Comparison of ENCODE assay signal across 8 mouse cellular contexts in the genomic region with DNA sequence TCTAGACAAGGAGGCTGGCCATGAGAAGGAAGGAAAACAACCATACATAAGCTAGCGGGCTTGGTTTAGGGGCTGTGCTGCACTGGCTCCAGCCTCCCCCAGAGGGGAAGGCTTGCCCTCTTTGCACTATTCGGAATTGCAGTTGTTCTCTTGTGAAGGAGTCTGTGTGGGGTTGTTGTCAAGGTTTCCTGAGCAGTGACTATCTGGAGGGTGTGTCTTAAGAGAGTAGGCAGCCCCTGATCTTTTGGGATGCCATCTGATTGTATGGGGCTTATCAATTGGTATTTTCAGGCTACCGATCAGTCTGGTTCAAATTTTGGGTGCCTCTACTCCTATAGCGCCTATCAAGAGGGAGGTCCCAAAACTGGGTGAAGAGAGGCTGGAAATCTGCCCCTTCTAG. TPM values are rescaled to one million over a fixed set of nuclear protein-coding genes. Genes with fewer than 3 reads are reported as not detected.
DNase-seq lines count a peak whose midpoint lies in the region; ATAC-seq and TF ChIP-seq lines count a peak whose summit lies in the region.

No protein-coding gene starts in this region.

- TF ChIP-seq CTCF in olfactory bulb, adult 2 months (IDR thresholded peaks at IDR 0.05; ENCODE audit: insufficient read depth, low read depth, low read length), result no peak

- no peaks in the 10 kb centered on the region for H3K9me3 ChIP-seq in lung, embryonic 15.5 days
- no peaks in the 10 kb centered on the region for H3K9me3 ChIP-seq in intestine, embryonic 16.5 days (ENCODE audit: control insufficient read depth, low read length)

- no peak for ATAC-seq in lung, embryonic 15.5 days (ENCODE audit: borderline replicate concordance, extremely low read depth, low FRiP score, low TSS enrichment)
- ATAC-seq in intestine, embryonic 16.5 days, result no peak

- H3K36me3 ChIP-seq in lung, embryonic 15.5 days, result no peaks in the 10 kb centered on the region
- no peaks in the 10 kb centered on the region for H3K36me3 ChIP-seq in intestine, embryonic 16.5 days (ENCODE audit: control insufficient read depth, insufficient read depth, low read length)

- H3K4me3 ChIP-seq in lung, embryonic 15.5 days, result peak overlapping the region; percentile 20; the same call in 1 of the 2 replicates
- no peak overlapping the region for H3K4me3 ChIP-seq in intestine, embryonic 16.5 days (ENCODE audit: low read length)
- H3K4me3 ChIP-seq in olfactory bulb, adult 2 months (ENCODE audit: insufficient read depth, low read depth, low read length), result no peak overlapping the region; the same call in 1 of the 2 replicates

- peak overlapping the region; percentile 94 for H3K4me2 ChIP-seq in lung, embryonic 15.5 days
- H3K4me2 ChIP-seq in intestine, embryonic 16.5 days (ENCODE audit: low read depth, low read length), result no peak overlapping the region

- H3K4me1 ChIP-seq in lung, embryonic 15.5 days, result peaks cover 92% of the 10 kb centered on the region
- peaks cover 85% of the 10 kb centered on the region for H3K4me1 ChIP-seq in intestine, embryonic 16.5 days (ENCODE audit: control insufficient read depth, insufficient read depth, low read length)
- H3K4me1 ChIP-seq in olfactory bulb, adult 2 months (ENCODE audit: control insufficient read depth, insufficient read depth, low read length), result peaks cover 79% of the 10 kb centered on the region

- peak; percentile 58 for DNase-seq in embryo, embryonic 9.5 days (ENCODE audit: extremely low spot score)
- DNase-seq in embryo, embryonic 11 days, result no peak
- no peak for DNase-seq in lung, postnatal 14 days
- no peak for DNase-seq in frontal cortex, adult 2 months (ENCODE audit: extremely low spot score in 1 of 2, low spot score in 1 of 2)
- no peak for DNase-seq in ovary, adult 18-20 months (ENCODE audit: low spot score)

- peak overlapping the region; percentile 12; the same call in 1 of the 2 replicates for H3K9ac ChIP-seq in lung, embryonic 15.5 days
- H3K9ac ChIP-seq in intestine, embryonic 16.5 days (ENCODE audit: low read depth, low read length), result 0 out of 2 replicates have a peak overlapping the region, but pooled peaks have one; percentile 14

- no peak for TF ChIP-seq POLR2A in olfactory bulb, adult 2 months (IDR thresholded peaks at IDR 0.05; ENCODE audit: insufficient read depth, low read depth, low read length)

- peak overlapping the region; percentile 91 for H3K27ac ChIP-seq in lung, embryonic 15.5 days
- H3K27ac ChIP-seq in intestine, embryonic 16.5 days (ENCODE audit: low read length), result no peak overlapping the region
- peak overlapping the region; percentile 52 for H3K27ac ChIP-seq in olfactory bulb, adult 2 months (ENCODE audit: insufficient read depth, low read depth, low read length)

- no peaks in the 10 kb centered on the region for H3K27me3 ChIP-seq in lung, embryonic 15.5 days
- no peaks in the 10 kb centered on the region for H3K27me3 ChIP-seq in intestine, embryonic 16.5 days (replicated peaks; ENCODE audit: control insufficient read depth, insufficient read depth, low read length)

- WGBS in lung, embryonic 15.5 days, result 26% methylated on average over 4 of the region's 4 CpGs
- 35% methylated on average over 4 of the region's 4 CpGs for WGBS in intestine, embryonic 16.5 days
- 34% methylated on average over 4 of the region's 4 CpGs for WGBS in olfactory bulb, adult 2 months

RNA-seq across cellular contexts. Expression of gene Ahdc1, which starts 31.2 kb away (rescaled TPM):
- 8.5 and 10.5 TPM in 2 replicates for polyA plus RNA-seq in lung, embryonic 15.5 days (2015; fragmentation: Nextera tagmentation; extraction: Ambion mirVana)
- polyA plus RNA-seq in intestine, embryonic 16.5 days (2015; fragmentation: Nextera tagmentation; extraction: Ambion mirVana), result 5.3 and 5.7 TPM in 2 replicates
- not detected in 2 replicates for polyA plus RNA-seq in olfactory bulb, adult 2 months (2012; ENCODE audit: insufficient read depth, insufficient read length, low replicate concordance, missing spikeins)
- 28.5 and 28.6 TPM in 2 replicates for polyA plus RNA-seq in frontal cortex, adult 2 months (2012; rRNA removed)
